Mouse (Mus musculus) E14TG2a.4 (cell line): ENCODE measurements around the gene Dip2c.

Experiments
- CTCF ChIP-seq: conservative IDR thresholded peaks from 2 replicates; pipeline ENCODE4 v1.5.1; 2014; ENCODE audit warnings: low read length
- NANOG ChIP-seq: IDR thresholded peaks from 2 replicates; pipeline ENCODE4 v1.6.1; 2014; ENCODE audit warnings: borderline replicate concordance, low read length, mixed read lengths
- POU5F1 ChIP-seq: IDR thresholded peaks from 2 replicates; pipeline ENCODE4 v1.6.1; 2014; ENCODE audit warnings: low read length, borderline replicate concordance

DNA sequence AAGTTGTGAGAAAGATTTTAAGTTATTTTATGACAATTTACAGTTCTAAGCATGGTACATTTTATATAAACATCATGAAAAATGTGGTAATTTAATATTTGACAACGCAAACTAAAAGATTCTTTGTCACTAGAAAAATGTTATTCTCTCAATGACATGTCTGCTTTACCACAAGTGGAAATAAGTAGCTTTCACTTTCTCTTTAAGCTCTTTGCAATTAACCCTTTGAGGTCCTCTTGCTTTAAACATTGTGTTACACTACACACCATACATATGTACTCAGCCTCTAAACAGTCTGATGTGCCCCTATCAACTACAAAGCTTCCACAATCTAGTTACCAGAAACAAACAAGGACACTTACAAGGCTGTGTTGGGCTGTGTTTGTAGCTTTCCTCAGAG lies 153.6 kb downstream of the Dip2c start:
- TF ChIP-seq CTCF (no peak), NANOG (no peak), POU5F1 (no peak)
